Mouse (Mus musculus) megakaryocyte, adult 5-6 weeks (primary cell): ENCODE data around the gene Wdr73. TPM values are rescaled to one million over a fixed set of nuclear protein-coding genes. Genes with fewer than 3 reads are reported as not detected.
"Not testable (repeated sequence)": the region's sequence is repeated elsewhere in the genome, so short reads cannot be mapped to it uniquely, and the experiment has no call there.

Source experiments
- ATAC-seq: 2 replicates; pipeline ENCODE4 v1.8.0; 2016; ENCODE audit warnings: mild to moderate bottlenecking, inconsistent platforms; ENCODE audit not compliant: poor library complexity, severe bottlenecking
- total RNA-seq, 2 experiments: library from RNA; stranded (forward) in 1 of 2; stranded (reverse) in 1 of 2; fragments of 153-499, 151-499 nt in 1 of 2; fragments of 221-1000, 200-1000 nt in 1 of 2; gene quantifications; 2 replicates each; pipeline versions ENCODE4 v1.2.3 to v1.2.4; 2015 to 2017

Gene Wdr73
- total RNA-seq (2015), result 5.8 and 6.0 TPM in 2 replicates
- total RNA-seq (2017), result 6.4 and 9.7 TPM in 2 replicates

- ATAC-seq, result peak; percentile 97
Measured at GRCm38 (mm10) chr7:80900944-80901501, at the start of gene Wdr73. Wdr73 (minus strand) TSS chr7:80901269.

- ATAC-seq, result peak; percentile 99
Measured at GRCm38 (mm10) chr7:80947445-80948350, 46.6 kb upstream of the Wdr73 start, which contains the start of gene Sec11a. Sec11a (minus strand) TSS chr7:80947780.

- no peak for ATAC-seq
Measured at GRCm38 (mm10) chr7:80939808-80940207, 38.7 kb upstream of the Wdr73 start.

- not testable (repeated sequence) for ATAC-seq
Measured at GRCm38 (mm10) chr7:80937304-80937666, 36.2 kb upstream of the Wdr73 start.

- not testable (repeated sequence) for ATAC-seq
Measured at GRCm38 (mm10) chr7:80936617-80937303, 35.7 kb upstream of the Wdr73 start.

- ATAC-seq, result no peak
Measured at GRCm38 (mm10) chr7:80935834-80936233, 34.8 kb upstream of the Wdr73 start.

- no peak for ATAC-seq
Measured at GRCm38 (mm10) chr7:80932777-80933176, 31.7 kb upstream of the Wdr73 start.

- no peak for ATAC-seq
Measured at GRCm38 (mm10) chr7:80931618-80932207, 30.6 kb upstream of the Wdr73 start.

GRCm38 (mm10) chr7:80923165-80923564 lies 22.1 kb upstream of the Wdr73 start:
- no peak for ATAC-seq

GRCm38 (mm10) chr7:80919647-80920008 lies 18.6 kb upstream of the Wdr73 start:
- ATAC-seq, result no peak

GRCm38 (mm10) chr7:80918982-80919646 lies 18.0 kb upstream of the Wdr73 start:
- peak; percentile 95 for ATAC-seq

GRCm38 (mm10) chr7:80917916-80918465 lies 16.9 kb upstream of the Wdr73 start:
- 0 out of 2 replicates have a peak, but pooled peaks have one; percentile 7 for ATAC-seq

- ATAC-seq, result no peak
Measured at GRCm38 (mm10) chr7:80912496-80912895, 11.4 kb upstream of the Wdr73 start.

GRCm38 (mm10) chr7:80911053-80911452 lies 10.0 kb upstream of the Wdr73 start:
- no peak for ATAC-seq

GRCm38 (mm10) chr7:80904921-80905515 lies 3.9 kb upstream of the Wdr73 start, which contains the start of gene Nmb:
Nmb (minus strand) TSS chr7:80905076.
- peak; percentile 33 for ATAC-seq

- no peak for ATAC-seq
Measured at GRCm38 (mm10) chr7:80903625-80904422, 2.8 kb upstream of the Wdr73 start.

- no peak for ATAC-seq
Measured at GRCm38 (mm10) chr7:80901541-80902274, 639 bp upstream of the Wdr73 start.

GRCm38 (mm10) chr7:80897721-80898120 lies 3.3 kb downstream of the Wdr73 start:
- ATAC-seq, result no peak
